ENCODE assay signal across 8 mouse cellular contexts in the genomic region with DNA sequence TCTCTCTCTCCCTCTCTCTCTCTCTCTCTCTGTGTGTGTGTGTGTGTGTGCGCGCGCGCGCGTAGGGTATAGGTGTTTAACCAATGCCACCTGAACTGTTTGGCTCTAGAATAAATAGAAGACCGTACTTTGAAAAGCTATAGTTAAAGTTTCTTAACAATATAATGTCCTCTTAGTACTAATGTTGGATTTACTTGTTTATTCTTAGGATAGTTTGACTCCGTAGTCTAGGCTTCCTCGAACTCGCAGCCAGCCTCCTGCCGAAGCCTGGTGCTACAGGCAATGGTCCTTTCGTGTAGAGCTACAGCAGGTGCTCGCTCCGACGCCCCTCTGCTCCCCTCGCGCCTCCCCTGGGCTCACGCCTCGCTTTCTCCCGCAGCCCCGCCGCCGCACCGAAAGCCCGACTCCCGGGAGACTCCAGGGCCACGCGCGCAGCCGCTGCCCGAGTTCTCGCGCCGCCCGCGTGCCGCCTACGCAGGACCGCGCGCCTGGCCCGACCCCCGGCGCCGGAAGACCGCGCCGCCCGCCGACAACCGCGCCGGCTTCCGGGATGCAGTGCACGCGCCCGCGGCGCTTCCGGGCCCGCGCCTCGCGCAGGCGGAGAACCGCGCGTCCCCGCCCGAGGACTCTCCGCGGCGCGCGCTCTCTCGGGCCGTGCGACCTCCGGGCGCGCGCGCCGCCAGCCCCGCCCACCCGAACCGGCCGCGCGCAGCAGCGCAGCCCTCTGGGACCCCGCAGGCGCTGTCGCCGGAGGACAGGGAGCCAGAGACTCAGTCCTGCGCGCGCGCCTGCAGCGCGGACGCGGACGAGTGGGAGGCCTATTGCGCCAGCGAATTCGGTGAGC. TPM values are rescaled to one million over a fixed set of nuclear protein-coding genes. Genes with fewer than 3 reads are reported as not detected.
DNase-seq lines count a peak whose midpoint lies in the region; ATAC-seq and TF ChIP-seq lines count a peak whose summit lies in the region.

No protein-coding gene starts in this region.

- no peaks in the 10 kb centered on the region for H3K27me3 ChIP-seq in MEL (ENCODE audit: control insufficient read depth in 1 of 2, insufficient read depth in 2 of 2, low read length in 2 of 2)
- no peaks in the 10 kb centered on the region for H3K27me3 ChIP-seq in forebrain, embryonic 13.5 days
- H3K27me3 ChIP-seq in lung, embryonic 14.5 days (ENCODE audit: insufficient read depth, low read length), result no peaks in the 10 kb centered on the region

- no peak for TF ChIP-seq EP300 in MEL (IDR thresholded peaks at IDR 0.05; ENCODE audit: low read depth in 1 of 2, low read length in 2 of 2)

- peak overlapping the region; percentile 92 for H3K9ac ChIP-seq in MEL (ENCODE audit: control insufficient read depth, low read depth, low read length, poor library complexity, severe bottlenecking)
- H3K9ac ChIP-seq in forebrain, embryonic 13.5 days, result peak overlapping the region; percentile 74
- peak overlapping the region; percentile 63 for H3K9ac ChIP-seq in lung, embryonic 14.5 days

- under 1% methylated on average over 103 of the region's 107 CpGs for WGBS in forebrain, embryonic 13.5 days
- under 1% methylated on average over 102 of the region's 107 CpGs for WGBS in lung, embryonic 14.5 days

- peak; percentile 95 for DNase-seq in MEL (ENCODE audit: low read depth, low spot score)
- DNase-seq in heart, postnatal 10 days, result peak; percentile 93
- DNase-seq in layer of hippocampus, adult 18-20 months (ENCODE audit: low spot score in 2 of 2), result peak; percentile 80 to 90
- DNase-seq in lung, embryonic 14.5 days, result peak; percentile 97
- DNase-seq in ovary, postnatal 10 days (ENCODE audit: low spot score), result peak; percentile 66
- DNase-seq in thymus, postnatal 0 days (ENCODE audit: low spot score), result peak; percentile 97

- TF ChIP-seq POLR2A in MEL (IDR thresholded peaks at IDR 0.05; ENCODE audit: control insufficient read depth in 1 of 2, insufficient read depth in 1 of 2, low read depth in 1 of 2, low read length in 2 of 2, poor library complexity in 1 of 2), result peak; percentile 76 to 94; a peak in 3 of 4 replicates

- peaks cover 0 to 12% of the 10 kb centered on the region in 2 experiments; a peak in 2 of 4 replicates for H3K36me3 ChIP-seq in MEL (ENCODE audit: control insufficient read depth in 1 of 2, insufficient read depth in 2 of 2, low read length in 2 of 2)
- H3K36me3 ChIP-seq in forebrain, embryonic 13.5 days (ENCODE audit: poor library complexity, severe bottlenecking), result no peaks in the 10 kb centered on the region
- H3K36me3 ChIP-seq in lung, embryonic 14.5 days (ENCODE audit: insufficient read depth), result no peaks in the 10 kb centered on the region

- H3K4me2 ChIP-seq in forebrain, embryonic 13.5 days, result peak overlapping the region; percentile 90
- peak overlapping the region; percentile 94 for H3K4me2 ChIP-seq in lung, embryonic 14.5 days

- H3K27ac ChIP-seq in MEL (ENCODE audit: control insufficient read depth, low read depth, low read length), result peak overlapping the region; percentile 89
- peak overlapping the region; percentile 78 for H3K27ac ChIP-seq in forebrain, embryonic 13.5 days
- H3K27ac ChIP-seq in lung, embryonic 14.5 days (ENCODE audit: low read depth), result peak overlapping the region; percentile 79

- H3K4me3 ChIP-seq in MEL (ENCODE audit: control insufficient read depth in 1 of 2, insufficient read depth in 1 of 2, low read depth in 2 of 2, low read length in 2 of 2), result peak overlapping the region; percentile 84 to 87
- H3K4me3 ChIP-seq in forebrain, embryonic 13.5 days, result peak overlapping the region; percentile 59
- peak overlapping the region; percentile 60 for H3K4me3 ChIP-seq in lung, embryonic 14.5 days (ENCODE audit: low read depth, low read length)

- H3K4me1 ChIP-seq in MEL (ENCODE audit: control insufficient read depth in 1 of 2, insufficient read depth in 2 of 2, low read length in 2 of 2), result peaks cover 7 to 14% of the 10 kb centered on the region in 2 experiments
- H3K4me1 ChIP-seq in forebrain, embryonic 13.5 days, result peaks cover 50% of the 10 kb centered on the region
- no peaks in the 10 kb centered on the region for H3K4me1 ChIP-seq in lung, embryonic 14.5 days (ENCODE audit: insufficient read depth)

- intact Hi-C loops in heart, postnatal 10 days (cut with DNase I), result no loop called here

- H3K9me3 ChIP-seq in MEL (replicated peaks; ENCODE audit: insufficient read depth, low read length), result no peaks in the 10 kb centered on the region
- H3K9me3 ChIP-seq in forebrain, embryonic 13.5 days (replicated peaks), result no peaks in the 10 kb centered on the region
- no peaks in the 10 kb centered on the region for H3K9me3 ChIP-seq in lung, embryonic 14.5 days (ENCODE audit: low read depth, low read length)

- no peak for TF ChIP-seq RAD21 in MEL (IDR thresholded peaks at IDR 0.05; ENCODE audit: low read depth, low read length)

- peaks cover 2% of the 10 kb centered on the region; the same call in 1 of the 2 replicates for H3K79me2 ChIP-seq in MEL (ENCODE audit: control insufficient read depth, insufficient read depth, low read length, poor library complexity)

- no peak for TF ChIP-seq CTCF in MEL (IDR thresholded peaks at IDR 0.05 in 2 of 3, conservative IDR thresholded peaks at IDR 0.05 in 1 of 3; ENCODE audit: control insufficient read depth in 1 of 3, insufficient read depth in 1 of 3, low read depth in 2 of 3, low read length in 3 of 3, poor library complexity in 1 of 3, severe bottlenecking in 1 of 3)
- TF ChIP-seq CTCF in lung, embryonic 14.5 days (IDR thresholded peaks at IDR 0.05; ENCODE audit: low read depth), result no peak

- ATAC-seq in cerebellum, adult (ENCODE audit: insufficient number of reproducible peaks, low FRiP score, low TSS enrichment), result peak; percentile 83
- peak; percentile 94 for ATAC-seq in forebrain, embryonic 13.5 days
- peak; percentile 92 for ATAC-seq in lung, embryonic 14.5 days (ENCODE audit: insufficient read depth)

TF ChIP-seq in MEL, 35 proteins besides CTCF, POLR2A, EP300 and RAD21:
- TF ChIP-seq POLR2AphosphoS5 (IDR thresholded peaks at IDR 0.05; ENCODE audit: borderline replicate concordance, low read depth, low read length) (no peak), SIN3A (IDR thresholded peaks at IDR 0.05; ENCODE audit: low read length) (peak; percentile 69), MAX (IDR thresholded peaks at IDR 0.05; ENCODE audit: low read length) (peak; percentile 27; the same call in 1 of the 2 replicates), MXI1 (IDR thresholded peaks at IDR 0.05; ENCODE audit: low read depth, low read length) (peak; percentile 72; the same call in 1 of the 2 replicates), ELF1 (IDR thresholded peaks at IDR 0.05; ENCODE audit: low read depth, low read length) (peak; percentile 89), MAZ (IDR thresholded peaks at IDR 0.05; ENCODE audit: low read depth, low read length) (peak; percentile 11; the same call in 1 of the 2 replicates), TAL1 (IDR thresholded peaks at IDR 0.05; ENCODE audit: low read length) (no peak), BHLHE40 (IDR thresholded peaks at IDR 0.05; ENCODE audit: borderline replicate concordance, low read depth, low read length) (no peak), GABPA (IDR thresholded peaks at IDR 0.05; ENCODE audit: low read depth, low read length) (no peak), NRF1 (IDR thresholded peaks at IDR 0.05; ENCODE audit: insufficient read depth, low read depth, low read length, poor library complexity, severe bottlenecking) (peak; percentile 67), ZMIZ1 (IDR thresholded peaks at IDR 0.05; ENCODE audit: low read depth, low read length) (peak; percentile 72), HCFC1 (IDR thresholded peaks at IDR 0.05; ENCODE audit: low read depth, low read length) (peak; percentile 32), NELFE (IDR thresholded peaks at IDR 0.05; ENCODE audit: low read depth, low read length) (peak; percentile 66), RCOR1 (IDR thresholded peaks at IDR 0.05; ENCODE audit: low read depth, low read length) (peak; percentile 38; the same call in 1 of the 2 replicates), POLR2AphosphoS2 (IDR thresholded peaks at IDR 0.05; ENCODE audit: low read length) (peak; percentile 65), MYC (IDR thresholded peaks at IDR 0.05; ENCODE audit: low read depth, low read length) (peak; percentile 80)

RNA-seq across cellular contexts. Expression of gene 1810010H24Rik, which starts 2.2 kb away (rescaled TPM):
- 0.42 and 0.88 TPM in 2 replicates for total RNA-seq in MEL (2012; rRNA removed)
- 1 to 10 TPM in 1 of 2 experiments, not detected in 1; 2.5 TPM for polyA plus RNA-seq in MEL (2012; ENCODE audit: insufficient read depth in 1 of 2, insufficient read length in 2 of 2, low read depth in 1 of 2, low replicate concordance in 2 of 2, missing spikeins in 1 of 2)
- polyA plus RNA-seq in forebrain, embryonic 13.5 days (2015; fragmentation: Nextera tagmentation; extraction: Ambion mirVana), result 2.6 and 2.8 TPM in 2 replicates
- 1 to 10 TPM; 3.2 to 3.8 TPM for total RNA-seq in heart, postnatal 10 days (2021)
- 1 to 10 TPM; 2.6 to 3.3 TPM for total RNA-seq in layer of hippocampus, adult 18-20 months (2021)
- 5.1 and 7.3 TPM in 2 replicates for polyA plus RNA-seq in lung, embryonic 14.5 days (2014; fragmentation: Nextera tagmentation; extraction: Ambion mirVana)
- polyA plus RNA-seq in thymus, postnatal 0 days (2015; fragmentation: Nextera tagmentation; extraction: Ambion mirVana), result 2.2 and 2.8 TPM in 2 replicates

RNA-seq across cellular contexts. Expression of gene Kpna2, which starts 28.3 kb away (rescaled TPM):
- 216 and 275 TPM in 2 replicates for total RNA-seq in MEL (2012; rRNA removed)
- polyA plus RNA-seq in MEL (2012; ENCODE audit: insufficient read depth in 1 of 2, insufficient read length in 2 of 2, low read depth in 1 of 2, low replicate concordance in 2 of 2, missing spikeins in 1 of 2), result 10 to 100 TPM in 1 of 2 experiments, not detected in 1; 13.2 TPM
- 481 and 506 TPM in 2 replicates for polyA plus RNA-seq in forebrain, embryonic 13.5 days (2015; fragmentation: Nextera tagmentation; extraction: Ambion mirVana)
- 100 to 1,000 TPM; 104 to 112 TPM for total RNA-seq in heart, postnatal 10 days (2021)
- 10 to 100 TPM; 23.3 to 23.9 TPM for total RNA-seq in layer of hippocampus, adult 18-20 months (2021)
- 563 and 575 TPM in 2 replicates for polyA plus RNA-seq in lung, embryonic 14.5 days (2014; fragmentation: Nextera tagmentation; extraction: Ambion mirVana)
- polyA plus RNA-seq in thymus, postnatal 0 days (2015; fragmentation: Nextera tagmentation; extraction: Ambion mirVana), result 427 and 439 TPM in 2 replicates

Comparison
In these comparisons a context has a peak if more than half of its experiments do, and no peak if none do; other contexts are left out.
1. Peak in every context shown above with its lines: DNase-seq, ATAC-seq, H3K4me3 ChIP-seq and H3K27ac ChIP-seq.
2. RNA of gene Kpna2, which starts 28.3 kb away (polyA plus RNA-seq): 563 to 575 TPM in lung, embryonic 14.5 days, 481 to 506 TPM in forebrain, embryonic 13.5 days and 427 to 439 TPM in thymus, postnatal 0 days; 13.2 TPM in MEL; every median in the first group is over 10 times any median in the second.